Mouse (Mus musculus) ES-Bruce4 (cell line): ENCODE results near the gene Syt5. TPM values are rescaled to one million over a fixed set of nuclear protein-coding genes. Genes with fewer than 3 reads are reported as not detected.
A peak's percentile ranks its signal among the peaks of the same experiment; 100 is the strongest.

Experiments used
- H3K27ac ChIP-seq: 2 replicates; pipeline ENCODE4 v1.5.1; 2012; ENCODE audit warnings: low read length, inconsistent platforms; ENCODE audit not compliant: insufficient read depth
- H3K27me3 ChIP-seq: 2 replicates; pipeline ENCODE4 v1.6.1; 2012; ENCODE audit warnings: mild to moderate bottlenecking, low read length, inconsistent platforms; ENCODE audit not compliant: control insufficient read depth, poor library complexity, insufficient read depth, severe bottlenecking
- H3K36me3 ChIP-seq: 2 replicates; pipeline ENCODE4 v1.6.1; 2012; ENCODE audit warnings: inconsistent platforms, mild to moderate bottlenecking, low read length, moderate library complexity; ENCODE audit not compliant: control insufficient read depth, poor library complexity, insufficient read depth, severe bottlenecking
- H3K4me1 ChIP-seq: one replicate; pipeline ENCODE4 v1.8.1; 2011; ENCODE audit warnings: low read length; ENCODE audit not compliant: control insufficient read depth, insufficient read depth
- H3K4me3 ChIP-seq: 2 replicates; pipeline ENCODE4 v1.5.1; 2011; ENCODE audit warnings: low read depth, mild to moderate bottlenecking, low read length
- H3K9ac ChIP-seq: 2 replicates; pipeline ENCODE4 v1.6.1; 2012; ENCODE audit warnings: low read depth, mild to moderate bottlenecking, inconsistent platforms; ENCODE audit not compliant: poor library complexity, severe bottlenecking
- H3K9me3 ChIP-seq: replicated peaks from 2 replicates; pipeline ENCODE4 v1.6.1; 2012; ENCODE audit warnings: mild to moderate bottlenecking, low read length, inconsistent platforms; ENCODE audit not compliant: control insufficient read depth, poor library complexity, insufficient read depth, severe bottlenecking
- CTCF ChIP-seq: IDR thresholded peaks from one replicate; pipeline ENCODE4 v1.8.1; 2011; ENCODE audit warnings: low read depth, low read length
- EP300 ChIP-seq: IDR thresholded peaks from 2 replicates; pipeline ENCODE4 v1.6.1; 2011; ENCODE audit warnings: low read depth, low read length; ENCODE audit not compliant: insufficient read depth
- POLR2A ChIP-seq: IDR thresholded peaks from one replicate; pipeline ENCODE4 v1.8.1; 2011; ENCODE audit warnings: low read length; ENCODE audit not compliant: insufficient read depth
- polyA plus RNA-seq: library from polyadenylated mRNA; stranded (reverse); fragments of >200 nt; gene quantifications from 2 replicates; pipeline ENCODE4 v1.2.4, GENCODE M21; 2011; ENCODE audit warnings: low read depth; ENCODE audit not compliant: missing spikeins, insufficient read depth, insufficient read length

Gene Syt5
- polyA plus RNA-seq, 1 experiment = 4.9 TPM

DNA sequence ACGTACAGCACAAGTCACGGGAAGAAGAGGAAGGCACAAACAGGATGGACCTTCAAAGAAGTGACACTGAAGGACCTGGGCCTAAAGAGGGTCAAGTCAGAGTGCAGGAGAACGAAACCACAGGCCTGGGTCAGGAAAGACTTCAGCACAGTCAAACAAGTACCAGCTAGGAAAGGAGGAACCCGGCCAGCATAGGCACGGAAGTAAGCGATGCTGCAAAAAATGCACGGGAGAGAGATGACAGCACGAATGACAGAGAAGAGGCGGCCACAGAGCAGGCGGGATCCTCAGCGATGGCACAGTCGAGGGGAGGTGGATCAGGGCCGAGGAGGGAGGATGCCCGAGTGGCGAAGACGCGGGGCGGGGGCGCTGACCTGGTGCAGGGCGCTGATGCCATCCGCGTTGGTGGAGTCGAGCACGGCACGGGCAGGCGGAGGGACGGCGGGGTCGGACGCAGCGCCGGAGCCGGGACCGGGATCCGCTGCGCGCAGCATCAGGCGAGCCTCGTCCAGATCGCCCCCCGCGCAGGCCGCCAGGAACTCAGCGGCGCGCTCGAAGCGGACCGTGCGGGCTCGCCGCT, 46.4 kb downstream of the Syt5 start:
- no peak for TF ChIP-seq POLR2A
- TF ChIP-seq CTCF = no peak
- no peak for TF ChIP-seq EP300
- no peaks in the 10 kb centered on the region for H3K36me3 ChIP-seq
- H3K4me3 ChIP-seq = peak overlapping the region; percentile 91
- H3K9ac ChIP-seq = peak overlapping the region; percentile 91
- H3K4me1 ChIP-seq = no peaks in the 10 kb centered on the region
- H3K27ac ChIP-seq = no peak overlapping the region
- no peaks in the 10 kb centered on the region for H3K27me3 ChIP-seq
- no peaks in the 10 kb centered on the region for H3K9me3 ChIP-seq

DNA sequence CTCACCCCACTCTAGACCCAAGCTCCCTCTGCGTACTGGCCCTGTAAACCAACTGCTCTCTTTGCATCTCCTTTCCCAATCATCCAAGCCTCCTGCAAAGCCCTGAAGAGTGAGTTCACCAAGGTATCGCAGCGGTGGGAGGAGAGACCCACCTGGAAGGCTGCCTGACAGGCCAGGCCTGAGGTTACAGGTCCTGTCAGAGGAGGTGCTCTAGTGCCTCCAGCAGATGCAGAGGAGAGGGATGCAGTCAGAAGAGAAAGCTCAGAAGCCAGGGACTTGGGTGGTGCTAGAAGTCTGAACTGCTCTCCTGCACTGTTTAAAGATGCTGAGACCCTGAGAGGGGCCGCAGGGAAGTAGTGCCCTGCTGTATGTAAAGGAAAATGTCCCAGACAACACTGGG, 48.3 kb downstream of the Syt5 start:
- no peaks in the 10 kb centered on the region for H3K27me3 ChIP-seq
- H3K9me3 ChIP-seq = no peaks in the 10 kb centered on the region
- no peak overlapping the region for H3K4me3 ChIP-seq
- no peak overlapping the region for H3K9ac ChIP-seq
- H3K4me1 ChIP-seq = no peaks in the 10 kb centered on the region
- TF ChIP-seq CTCF (no peak), EP300 (no peak), POLR2A (no peak)
- H3K27ac ChIP-seq = no peak overlapping the region
- H3K36me3 ChIP-seq = no peaks in the 10 kb centered on the region

DNA sequence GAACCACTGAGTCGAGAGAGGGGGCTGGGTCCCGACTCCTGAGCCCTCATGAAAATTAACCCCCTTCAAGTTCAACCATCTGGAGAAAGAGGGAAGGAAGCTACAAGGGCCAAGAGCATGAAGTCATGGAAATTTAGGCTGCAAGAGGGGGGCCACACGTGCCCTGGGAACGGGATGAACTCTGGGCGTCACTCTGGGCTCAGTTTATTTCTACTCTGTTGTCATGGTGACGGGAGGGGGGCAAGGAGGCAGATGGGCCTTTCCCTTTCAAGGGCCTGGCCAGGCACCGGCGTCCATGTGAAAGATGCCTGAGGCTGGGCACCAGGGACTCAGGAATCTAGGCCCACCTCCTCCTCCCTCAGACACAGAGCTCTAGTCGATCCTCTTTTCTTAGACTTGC, 49.1 kb downstream of the Syt5 start:
- no peak overlapping the region for H3K27ac ChIP-seq
- no peak overlapping the region for H3K9ac ChIP-seq
- no peaks in the 10 kb centered on the region for H3K9me3 ChIP-seq
- H3K4me3 ChIP-seq = no peak overlapping the region
- H3K4me1 ChIP-seq = no peaks in the 10 kb centered on the region
- H3K36me3 ChIP-seq = no peaks in the 10 kb centered on the region
- TF ChIP-seq CTCF (no peak), EP300 (no peak), POLR2A (no peak)
- no peaks in the 10 kb centered on the region for H3K27me3 ChIP-seq

DNA sequence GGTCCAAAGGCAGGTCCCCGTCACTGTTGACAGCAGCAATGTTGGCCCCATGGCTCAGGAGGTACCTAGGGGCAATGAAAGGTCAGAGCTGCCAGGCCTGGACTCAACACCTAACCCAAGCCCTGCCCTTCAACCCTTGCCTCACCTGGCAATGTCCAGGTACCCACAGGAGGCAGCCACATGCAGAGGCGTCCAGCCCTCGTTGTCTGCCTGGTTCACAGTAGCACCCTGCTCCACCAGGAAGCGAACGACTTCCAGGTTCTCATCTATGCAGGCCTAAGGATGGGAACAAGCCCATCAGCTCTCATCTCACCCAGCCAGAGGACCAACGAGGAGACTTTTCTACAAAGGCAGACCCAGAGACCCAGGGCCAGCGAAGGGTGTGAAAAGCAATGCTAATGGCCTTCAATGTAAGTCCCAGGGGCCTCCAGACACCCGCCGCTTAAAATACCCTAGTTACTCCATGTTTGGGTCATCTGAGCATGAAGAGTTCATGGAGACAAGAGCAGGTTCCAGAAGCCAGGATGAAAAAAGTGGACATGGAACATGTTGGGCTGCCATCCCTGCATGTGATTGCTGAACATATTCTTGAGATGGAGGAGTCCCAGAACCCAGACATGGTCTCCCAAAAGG, 50.0 kb downstream of the Syt5 start:
- no peak for TF ChIP-seq CTCF
- no peak for TF ChIP-seq EP300
- no peak for TF ChIP-seq POLR2A
- no peak overlapping the region for H3K27ac ChIP-seq
- H3K4me3 ChIP-seq = no peak overlapping the region
- H3K9me3 ChIP-seq = no peaks in the 10 kb centered on the region
- no peaks in the 10 kb centered on the region for H3K4me1 ChIP-seq
- no peaks in the 10 kb centered on the region for H3K36me3 ChIP-seq
- no peaks in the 10 kb centered on the region for H3K27me3 ChIP-seq
- H3K9ac ChIP-seq = no peak overlapping the region

DNA sequence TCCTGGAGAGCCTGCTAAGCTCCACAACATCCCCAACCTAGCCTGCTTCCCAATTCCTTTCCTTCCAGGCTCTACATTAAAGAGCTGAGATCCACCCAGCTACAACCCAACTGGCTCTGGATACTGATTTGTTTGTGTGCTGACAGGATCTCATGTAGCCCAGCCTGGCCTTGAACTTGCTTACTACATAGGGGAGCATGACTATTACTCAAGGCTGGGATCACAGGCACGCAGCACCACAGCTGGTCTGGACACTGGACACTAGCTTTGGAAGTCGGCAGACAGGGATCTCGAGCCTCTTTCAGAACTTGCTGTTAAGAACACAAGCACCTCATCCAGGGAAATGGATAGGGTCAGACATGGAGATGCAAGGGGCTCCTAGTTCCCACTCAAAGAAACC, 50.9 kb downstream of the Syt5 start:
- Histone ChIP-seq H3K9ac (no peak overlapping the region), H3K36me3 (no peaks in the 10 kb centered on the region), H3K4me1 (no peaks in the 10 kb centered on the region), H3K27ac (no peak overlapping the region), H3K27me3 (no peaks in the 10 kb centered on the region), H3K9me3 (no peaks in the 10 kb centered on the region), H3K4me3 (no peak overlapping the region)
- TF ChIP-seq CTCF = no peak

DNA sequence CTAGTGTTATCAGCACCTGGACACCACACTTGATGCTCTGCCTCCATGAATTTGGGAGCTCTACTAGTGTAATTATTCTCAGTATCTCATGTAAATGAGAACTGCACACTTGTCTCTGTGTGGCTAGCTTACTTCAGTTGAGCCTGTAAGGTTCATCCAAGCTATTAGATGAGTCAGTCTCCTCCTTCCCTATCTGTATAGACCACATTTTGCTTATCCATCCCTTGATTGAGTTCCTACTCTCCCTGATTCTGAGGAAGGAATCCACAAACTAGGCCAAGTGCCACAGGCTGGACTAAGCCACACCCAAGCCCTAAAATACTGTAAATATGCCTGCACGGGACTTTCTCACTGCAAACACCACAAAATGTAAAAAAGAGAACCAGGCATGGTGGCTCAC, 53.4 kb downstream of the Syt5 start:
- Histone ChIP-seq H3K4me1 (no peaks in the 10 kb centered on the region), H3K36me3 (no peaks in the 10 kb centered on the region), H3K9me3 (no peaks in the 10 kb centered on the region)

More for the DNA sequence above, 53.4 kb downstream of the Syt5 start:
- H3K27ac ChIP-seq = no peak overlapping the region
- no peak overlapping the region for H3K4me3 ChIP-seq
- no peak for TF ChIP-seq CTCF
- no peak for TF ChIP-seq EP300
- no peak for TF ChIP-seq POLR2A
- no peak overlapping the region for H3K9ac ChIP-seq
- no peaks in the 10 kb centered on the region for H3K27me3 ChIP-seq
